Mouse (Mus musculus) gastrocnemius, adult 8-10 months (tissue): Measurements from ENCODE around the gene Celf5. TPM values are rescaled to one million over a fixed set of nuclear protein-coding genes. Genes with fewer than 3 reads are reported as not detected.
A peak's percentile ranks its signal among the peaks of the same experiment; 100 is the strongest.
"Not testable (repeated sequence)": the region's sequence is repeated elsewhere in the genome, so short reads cannot be mapped to it uniquely, and the experiment has no call there.

Experiments
- DNase-seq, 2 experiments: peaks; one replicate each; pipeline ENCODE4 v3.0.0; 2022; ENCODE audit warnings: low spot score in 2 of 2
- total RNA-seq, 4 experiments: library from RNA; stranded (reverse); gene quantifications; 2 replicates each; pipeline ENCODE4 v1.2.4; 2022

The Celf5 gene
- total RNA-seq, 4 experiments from 2014 or later: 0.05 to 0.31 TPM; not detected in 2

- DNase-seq: no peak
Measured at GRCm38 (mm10) chr10:81456983-81457563, 25.4 kb downstream of the Celf5 start.

- no peak for DNase-seq
Measured at GRCm38 (mm10) chr10:81455181-81455895, 27.2 kb downstream of the Celf5 start, which contains the start of gene Nfic. TSS of gene Nfic (minus strand) at chr10:81455635.

- no peak for DNase-seq
Measured at GRCm38 (mm10) chr10:81454106-81454505, 28.4 kb downstream of the Celf5 start.

GRCm38 (mm10) chr10:81452947-81453288 is 29.6 kb downstream of the Celf5 start:
- DNase-seq: no peak

GRCm38 (mm10) chr10:81452237-81452946 is 30.1 kb downstream of the Celf5 start:
- no peak for DNase-seq

- no peak for DNase-seq
Measured at GRCm38 (mm10) chr10:81451365-81451745, 31.2 kb downstream of the Celf5 start.

- no peak for DNase-seq
Measured at GRCm38 (mm10) chr10:81450641-81451364, 31.7 kb downstream of the Celf5 start.

- DNase-seq: peak; percentile 54 to 69
Measured at GRCm38 (mm10) chr10:81450140-81450539, 32.4 kb downstream of the Celf5 start.

- DNase-seq: not testable (repeated sequence)
Measured at GRCm38 (mm10) chr10:81445516-81445915, 37.0 kb downstream of the Celf5 start.

- DNase-seq: no peak
Measured at GRCm38 (mm10) chr10:81441019-81441418, 41.5 kb downstream of the Celf5 start.

- DNase-seq: peak; percentile 78 to 84
Measured at GRCm38 (mm10) chr10:81435436-81435835, 47.1 kb downstream of the Celf5 start.

- DNase-seq: no peak
Measured at GRCm38 (mm10) chr10:81434361-81435263, 47.9 kb downstream of the Celf5 start.

GRCm38 (mm10) chr10:81433541-81434289 is 48.8 kb downstream of the Celf5 start:
- DNase-seq: peak; percentile 70 to 78

- peak; percentile 90 to 93 for DNase-seq
Measured at GRCm38 (mm10) chr10:81432868-81433262, 49.6 kb downstream of the Celf5 start.

- peak in 1 of 2 experiments; percentile 41 for DNase-seq
Measured at GRCm38 (mm10) chr10:81432169-81432867, 50.2 kb downstream of the Celf5 start.

- DNase-seq: peak; percentile 32 to 55
Measured at GRCm38 (mm10) chr10:81431526-81432168, 50.9 kb downstream of the Celf5 start.

- DNase-seq: peak; percentile 52 to 67
Measured at GRCm38 (mm10) chr10:81430831-81431525, 51.5 kb downstream of the Celf5 start.

- DNase-seq: peak; percentile 82 to 90
Measured at GRCm38 (mm10) chr10:81430141-81430830, 52.2 kb downstream of the Celf5 start.
